Mouse (Mus musculus) neural tube, embryonic 14.5 days (tissue): ENCODE measurements around the gene Lemd1. TPM values are rescaled to one million over a fixed set of nuclear protein-coding genes. Genes with fewer than 3 reads are reported as not detected.

ENCODE experiments used
- ATAC-seq: fragments of 200-750 bp; cut with Nextera tagmentation; 2 replicates; pipeline ENCODE4 v1.8.0; 2017; ENCODE audit warnings: low read depth, mild to moderate bottlenecking, moderate TSS enrichment, moderate library complexity
- H3K27ac ChIP-seq: fragments of 300-500 bp; sonication (generic); 2 replicates; pipeline ENCODE4 v1.5.1; 2014; ENCODE audit warnings: low read depth, mild to moderate bottlenecking, control low read depth, low read length, moderate library complexity, mixed read lengths
- H3K27me3 ChIP-seq: fragments of 300-500 bp; sonication (generic); 2 replicates; pipeline ENCODE4 v1.6.1; 2014; ENCODE audit warnings: low read length; ENCODE audit not compliant: control insufficient read depth, insufficient read depth
- H3K36me3 ChIP-seq: fragments of 300-500 bp; sonication (generic); 2 replicates; pipeline ENCODE4 v1.6.1; 2014; ENCODE audit warnings: low read length, mixed read lengths; ENCODE audit not compliant: control insufficient read depth, insufficient read depth
- H3K4me1 ChIP-seq: fragments of 300-500 bp; sonication (generic); 2 replicates; pipeline ENCODE4 v1.6.1; 2014; ENCODE audit warnings: low read length; ENCODE audit not compliant: control insufficient read depth, insufficient read depth
- H3K4me2 ChIP-seq: fragments of 300-500 bp; sonication (generic); 2 replicates; pipeline ENCODE4 v1.6.1; 2014; ENCODE audit warnings: mild to moderate bottlenecking, low read depth, low read length, control low read depth
- H3K4me3 ChIP-seq: fragments of 300-500 bp; sonication (generic); 2 replicates; pipeline ENCODE4 v1.5.1; 2014; ENCODE audit warnings: low read depth, low read length, control low read depth, mixed read lengths
- H3K9ac ChIP-seq: fragments of 300-500 bp; sonication (generic); replicated peaks from 2 replicates; pipeline ENCODE4 v1.6.1; 2014; ENCODE audit warnings: low read depth, mild to moderate bottlenecking, control low read depth, low read length, mixed read lengths
- H3K9me3 ChIP-seq: fragments of 300-500 bp; sonication (generic); 2 replicates; pipeline ENCODE4 v1.6.1; 2016; ENCODE audit warnings: low read length; ENCODE audit not compliant: control insufficient read depth
- WGBS: fragments of 180-500 bp; shearing (Covaris S2); extraction: QIAGEN DNeasy Blood & Tissue Kit; methylation state at CpG from one replicate; pipeline ENCODE4 v1.1.7; 2014; 5-methylcytosine and 5-hydroxymethylcytosine counted together
- microRNA counts: library from miRNA; unstranded; fragments of <30 nt; microRNA quantifications from one replicate; lab custom pipeline; 2016
- microRNA-seq: library from miRNA; unstranded; fragments of <30 nt; microRNA quantifications from one replicate; pipeline ENCODE4, GENCODE M21; 2016
- polyA plus RNA-seq: library from polyadenylated mRNA; unstranded; fragments of >200 nt; fragmentation: Nextera tagmentation; extraction: Ambion mirVana; gene quantifications from 2 replicates; pipeline ENCODE4 v1.2.1, GENCODE M21; 2014

Lemd1 gene
- polyA plus RNA-seq, 1 experiment from 2014 or later: 25.3 TPM

- no peaks in the 10 kb centered on the region for H3K9me3 ChIP-seq
- no peak for ATAC-seq
- H3K27ac ChIP-seq: no peak overlapping the region
- WGBS: 37% methylated on average over 9 of the region's 9 CpGs
- H3K27me3 ChIP-seq: no peaks in the 10 kb centered on the region
- no peak overlapping the region for H3K4me3 ChIP-seq
- no peaks in the 10 kb centered on the region for H3K36me3 ChIP-seq
- no peak overlapping the region for H3K4me2 ChIP-seq
- peaks cover 2% of the 10 kb centered on the region; the same call in 1 of the 2 replicates for H3K4me1 ChIP-seq
- H3K9ac ChIP-seq: no peak overlapping the region
These were observed 113.5 kb downstream of the Lemd1 start for GRCm38 (mm10) chr1:132304618-132305214.

GRCm38 (mm10) chr1:132306160-132306559 is 114.9 kb downstream of the Lemd1 start:
- no peak for ATAC-seq
- WGBS: 41% methylated on average over 4 of the region's 4 CpGs
- Histone ChIP-seq H3K27ac (no peak overlapping the region), H3K4me1 (no peaks in the 10 kb centered on the region), H3K27me3 (no peaks in the 10 kb centered on the region), H3K9ac (no peak overlapping the region), H3K4me3 (no peak overlapping the region), H3K4me2 (no peak overlapping the region), H3K9me3 (no peaks in the 10 kb centered on the region), H3K36me3 (no peaks in the 10 kb centered on the region)

- ATAC-seq: no peak
- no peak overlapping the region for H3K4me3 ChIP-seq
- no peaks in the 10 kb centered on the region for H3K36me3 ChIP-seq
- H3K27ac ChIP-seq: no peak overlapping the region
- H3K27me3 ChIP-seq: no peaks in the 10 kb centered on the region
- no peak overlapping the region for H3K9ac ChIP-seq
- no peaks in the 10 kb centered on the region for H3K9me3 ChIP-seq
- H3K4me1 ChIP-seq: no peaks in the 10 kb centered on the region
- 30% methylated on average over 4 of the region's 4 CpGs for WGBS
- no peak overlapping the region for H3K4me2 ChIP-seq
These were observed 115.6 kb downstream of the Lemd1 start for GRCm38 (mm10) chr1:132306808-132307207.

- WGBS: 87% methylated on average over 6 of the region's 6 CpGs
These were observed 116.7 kb downstream of the Lemd1 start for GRCm38 (mm10) chr1:132307962-132308361.

GRCm38 (mm10) chr1:132308674-132309073 is 117.4 kb downstream of the Lemd1 start:
- H3K4me3 ChIP-seq: no peak overlapping the region
- H3K9ac ChIP-seq: no peak overlapping the region
- no peak overlapping the region for H3K4me2 ChIP-seq
- no peaks in the 10 kb centered on the region for H3K36me3 ChIP-seq
- no peaks in the 10 kb centered on the region for H3K4me1 ChIP-seq
- WGBS: 79% methylated on average over 7 of the region's 7 CpGs
- no peaks in the 10 kb centered on the region for H3K27me3 ChIP-seq
- ATAC-seq: no peak
- H3K9me3 ChIP-seq: no peaks in the 10 kb centered on the region
- H3K27ac ChIP-seq: no peak overlapping the region

More at GRCm38 (mm10) chr1:132307962-132308361, 116.7 kb downstream of the Lemd1 start:
- H3K9me3 ChIP-seq: no peaks in the 10 kb centered on the region
- no peak for ATAC-seq
- no peaks in the 10 kb centered on the region for H3K27me3 ChIP-seq
- H3K27ac ChIP-seq: no peak overlapping the region
- no peak overlapping the region for H3K4me2 ChIP-seq
- no peak overlapping the region for H3K9ac ChIP-seq
- no peaks in the 10 kb centered on the region for H3K4me1 ChIP-seq
- H3K36me3 ChIP-seq: no peaks in the 10 kb centered on the region
- H3K4me3 ChIP-seq: no peak overlapping the region

MicroRNAs encoded within 50 kb of the gene (microRNA counts, 519-probe panel; counts per million panel counts)
- 4,837 counts per million, percentile 67 among the panel's probes with 10 or more counts for microRNA mmu-miR-135b (lab: Ali Mortazavi, UCI)

Small RNAs within 50 kb of the gene (microRNA-seq; reads per million reads assigned to microRNA genes)
- gene Mir135b: 4,714 reads per million, percentile 92 among the genes with 10 or more reads in this experiment

Other genes with a start within 250 kb of the Lemd1 start
- 0.66 and 3.4 TPM in 2 replicates for gene Slc45a3, start 228.5 kb upstream of the Lemd1 start, polyA plus RNA-seq
- 13.8 and 16.2 TPM in 2 replicates for gene Elk4, start 183.8 kb upstream of the Lemd1 start, polyA plus RNA-seq
- gene Mfsd4a, start 123.4 kb upstream of the Lemd1 start, polyA plus RNA-seq: 8.5 and 9.4 TPM in 2 replicates
- gene Cdk18, start 51.7 kb upstream of the Lemd1 start, polyA plus RNA-seq: 0.36 and 0.42 TPM in 2 replicates
- gene AC124108.1, start within 50 bp of the Lemd1 start, polyA plus RNA-seq: 3.6 and 3.8 TPM in 2 replicates
- gene Gm10188, start 38.3 kb downstream of the Lemd1 start, polyA plus RNA-seq: 0.74 and 0.76 TPM in 2 replicates
- gene Klhdc8a, start 107.2 kb downstream of the Lemd1 start, polyA plus RNA-seq: 6.6 and 8.4 TPM in 2 replicates
- gene Nuak2, start 124.7 kb downstream of the Lemd1 start, polyA plus RNA-seq: 7.8 and 8.4 TPM in 2 replicates
- 20.7 and 29.9 TPM in 2 replicates for gene Tmcc2, start 199.8 kb downstream of the Lemd1 start, polyA plus RNA-seq
- gene Dstyk, start 226.1 kb downstream of the Lemd1 start, polyA plus RNA-seq: 9.5 and 12.7 TPM in 2 replicates